Mouse (Mus musculus) gastrocnemius, postnatal 10 days (tissue): Measurements from ENCODE around the gene Ddx55. TPM values are rescaled to one million over a fixed set of nuclear protein-coding genes. Genes with fewer than 3 reads are reported as not detected.

Experiments
- DNase-seq: peaks from one replicate; pipeline ENCODE4 v3.0.0; 2021; ENCODE audit warnings: mixed read lengths
- total RNA-seq, 2 experiments: library from RNA; stranded (reverse); gene quantifications; 2 replicates each; pipeline ENCODE4 v1.2.3; 2021

Ddx55 gene
- total RNA-seq, 2 experiments from 2014 or later, result 4.9 to 6.0 TPM

DNA sequence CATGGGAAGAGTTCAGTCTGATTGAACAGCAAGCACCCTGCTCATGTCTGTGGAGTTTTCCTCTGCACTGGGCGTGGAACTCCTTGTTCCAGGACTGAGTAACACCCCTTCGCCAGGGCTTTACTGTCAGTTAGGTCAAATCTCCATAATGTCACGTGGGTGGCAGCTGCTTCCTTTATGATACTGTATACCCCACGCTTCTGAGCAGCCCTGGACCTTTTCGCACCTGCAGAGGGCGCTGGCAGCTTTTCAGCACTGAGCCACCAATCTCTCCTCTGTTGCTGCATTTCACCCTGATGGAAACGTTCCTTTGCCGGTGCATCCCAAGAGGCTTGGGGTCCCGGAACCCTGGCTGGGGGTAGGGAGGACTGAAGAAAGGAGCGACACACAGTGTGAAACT is 58.3 kb downstream of the Ddx55 start:
- DNase-seq, result no peak

DNA sequence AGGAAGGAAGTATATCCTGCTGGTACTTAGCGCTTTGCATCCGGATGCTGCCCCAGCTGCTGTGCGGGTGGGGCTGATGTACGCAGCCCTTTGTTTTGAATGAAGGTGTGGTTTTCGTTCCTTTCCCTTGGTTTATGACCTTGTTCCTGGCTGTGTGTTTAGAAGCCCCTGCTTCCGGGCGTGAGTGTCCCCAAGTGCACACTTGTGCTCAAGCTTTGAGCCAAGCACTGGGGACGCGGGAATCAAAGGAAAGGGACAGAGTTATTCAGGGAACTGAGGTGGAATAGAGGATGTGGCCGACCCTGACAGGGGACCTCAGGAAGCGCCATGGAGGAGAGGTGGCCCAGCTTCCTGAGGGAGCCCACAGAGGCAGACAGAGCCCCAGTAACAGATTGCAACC is 62.0 kb downstream of the Ddx55 start:
- no peak for DNase-seq

DNA sequence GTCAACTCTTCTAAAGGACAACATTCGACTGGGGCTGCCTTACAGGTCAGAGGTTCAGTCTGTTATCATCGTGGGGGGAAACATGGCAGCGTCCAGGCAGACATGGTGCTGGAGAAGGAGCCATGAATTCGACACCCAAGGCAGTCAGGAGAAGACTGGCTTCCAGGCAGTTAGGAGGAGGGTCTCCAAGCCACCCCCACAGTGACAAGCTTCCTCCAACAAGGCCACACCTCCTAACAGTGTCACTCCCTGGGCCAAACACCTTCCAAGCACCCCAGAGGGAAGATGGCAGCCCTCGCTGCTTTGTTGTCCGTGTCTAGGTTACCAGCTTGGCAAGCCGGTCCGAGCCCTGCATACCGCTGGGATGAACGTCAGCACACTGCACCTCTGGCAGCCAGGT is 66.0 kb downstream of the Ddx55 start:
- no peak for DNase-seq

Other genes with a start within 250 kb of the Ddx55 start
- 1 to 10 TPM; 4.8 to 6.1 TPM for gene Mphosph9, start 224.9 kb upstream of the Ddx55 start, total RNA-seq
- 1 to 10 TPM; 7.3 to 9.5 TPM for gene 2810006K23Rik, start 224.8 kb upstream of the Ddx55 start, total RNA-seq
- 100 to 1,000 TPM; 165 to 169 TPM for gene Cdk2ap1, start 189.8 kb upstream of the Ddx55 start, total RNA-seq
- 10 to 100 TPM; 38.8 to 44.3 TPM for gene Sbno1, start 126.9 kb upstream of the Ddx55 start, total RNA-seq
- 10 to 100 TPM; 37.2 to 43.6 TPM for gene Kmt5a, start 112.9 kb upstream of the Ddx55 start, total RNA-seq
- gene Rilpl2, start 74.5 kb upstream of the Ddx55 start, total RNA-seq, result 1 to 10 TPM; 6.6 to 7.9 TPM
- gene Snrnp35, start 69.7 kb upstream of the Ddx55 start, total RNA-seq, result 10 to 100 TPM; 21.8 to 23.6 TPM
- 10 to 100 TPM; 48.9 to 49.3 TPM for gene Rilpl1, start 21.5 kb upstream of the Ddx55 start, total RNA-seq
- gene Tmed2, start 12.2 kb upstream of the Ddx55 start, total RNA-seq, result 100 to 1,000 TPM; 158 to 163 TPM
- 10 to 100 TPM; 42.1 to 48.8 TPM for gene Eif2b1, start 26.3 kb downstream of the Ddx55 start, total RNA-seq
- 10 to 100 TPM; 17.6 to 18.2 TPM for gene Gtf2h3, start 26.3 kb downstream of the Ddx55 start, total RNA-seq
- gene Atp6v0a2, start 75.7 kb downstream of the Ddx55 start, total RNA-seq, result 10 to 100 TPM; 20.4 to 25.7 TPM
- under 1 TPM; 0.07 to 0.19 TPM for gene Dnah10, start 172.2 kb downstream of the Ddx55 start, total RNA-seq